Mouse (Mus musculus) MEL-GATA-1-ER (cell line): Measurements from ENCODE around the gene Fndc3b.

Experiments
- DNase-seq: peaks from one replicate; pipeline ENCODE4 v3.0.0-alpha.2; 2012; ENCODE audit warnings: low read depth; ENCODE audit errors: extremely low read depth

Fndc3b gene

GRCm38 (mm10) chr3:27710648-27711428, at the start of gene Fndc3b:
Fndc3b (minus strand) TSS chr3:27711307.
- DNase-seq, result no peak

DNA sequence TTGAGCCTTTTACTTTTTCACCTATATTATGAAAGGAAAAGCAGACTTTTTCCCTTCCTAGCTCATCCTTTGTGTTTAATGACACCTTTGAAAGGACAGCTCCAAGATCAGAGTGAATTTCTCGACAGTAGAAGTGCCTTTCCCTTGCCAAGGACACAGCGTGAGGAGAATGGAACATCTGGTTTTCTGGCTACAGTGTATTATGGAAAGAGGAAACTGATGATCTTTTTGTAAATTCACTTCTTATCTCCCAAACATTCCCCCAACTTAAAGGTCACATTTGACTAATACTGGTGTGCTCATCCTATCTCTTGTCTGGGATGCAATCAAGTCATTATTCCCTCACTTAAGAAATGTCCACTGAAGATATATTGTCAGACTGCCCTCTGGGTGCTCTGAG, 49.2 kb upstream of the Fndc3b start:
- DNase-seq, result no peak

- no peak for DNase-seq
These were observed 47.9 kb upstream of the Fndc3b start for GRCm38 (mm10) chr3:27758976-27759375.

- no peak for DNase-seq
These were observed 40.5 kb upstream of the Fndc3b start for GRCm38 (mm10) chr3:27751657-27752056.

GRCm38 (mm10) chr3:27751156-27751555, 40.0 kb upstream of the Fndc3b start:
- no peak for DNase-seq

- DNase-seq, result no peak
These were observed 34.5 kb upstream of the Fndc3b start for GRCm38 (mm10) chr3:27745651-27746050.

DNA sequence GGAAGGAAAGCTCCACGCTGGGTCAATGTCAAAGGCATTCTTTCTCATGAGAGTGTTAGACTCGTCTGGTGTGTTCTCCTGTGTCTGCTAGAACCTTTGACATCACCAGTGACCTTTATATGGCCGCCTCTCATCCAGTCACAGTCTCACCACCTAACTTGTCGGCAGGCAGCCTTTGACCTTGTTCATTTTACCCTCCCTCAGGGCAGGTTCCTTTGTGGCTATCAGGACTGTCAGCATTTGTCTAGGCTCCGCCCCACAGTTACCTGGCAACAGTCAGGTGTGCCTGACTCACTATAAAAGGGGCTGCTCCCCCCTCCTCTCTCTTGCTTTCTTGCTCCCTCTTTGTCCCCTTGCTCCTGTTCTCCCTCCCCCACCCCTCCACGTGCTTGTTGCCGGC, 33.6 kb upstream of the Fndc3b start:
- no peak for DNase-seq

DNA sequence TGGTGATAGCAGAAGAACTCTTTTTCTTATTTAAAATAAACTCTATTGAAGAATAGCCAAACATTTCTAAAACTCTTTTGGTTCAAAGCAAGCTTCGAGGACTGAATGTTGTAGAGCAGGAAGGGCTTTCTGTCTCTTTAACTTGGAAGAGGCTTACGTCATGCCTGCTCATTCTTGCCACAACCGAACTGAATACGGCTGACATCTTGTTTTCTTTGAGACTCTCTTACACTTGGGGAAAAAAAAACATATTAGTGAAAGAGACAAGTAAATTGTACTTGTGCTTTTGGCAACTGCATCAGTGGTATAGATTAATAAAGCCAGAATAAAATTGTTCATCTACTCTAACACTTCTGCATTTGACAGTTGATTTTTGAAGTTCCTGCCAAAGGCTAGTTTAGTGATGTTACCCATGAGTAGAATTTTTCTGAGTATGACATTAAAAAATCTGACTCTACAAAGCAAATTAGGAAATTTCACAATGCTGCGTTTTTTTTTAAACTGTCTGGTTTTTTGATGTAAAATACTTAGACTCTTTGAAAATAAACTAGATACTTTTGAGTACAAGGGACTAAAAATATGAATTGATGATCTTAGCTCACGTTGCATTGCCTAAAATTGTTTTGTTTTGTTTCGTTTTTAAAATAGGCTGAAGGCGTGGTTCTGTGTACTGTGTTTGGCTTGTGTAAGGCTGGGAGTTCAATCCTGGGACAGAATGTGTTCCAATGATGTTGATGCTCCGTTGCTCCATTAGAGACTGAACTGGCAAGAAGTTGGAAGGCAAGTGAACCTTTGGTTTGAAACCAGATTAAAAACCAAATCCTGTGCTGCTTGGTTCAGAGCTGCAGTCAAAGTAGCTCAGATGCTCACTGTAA, 32.4 kb upstream of the Fndc3b start:
- DNase-seq, result no peak

DNA sequence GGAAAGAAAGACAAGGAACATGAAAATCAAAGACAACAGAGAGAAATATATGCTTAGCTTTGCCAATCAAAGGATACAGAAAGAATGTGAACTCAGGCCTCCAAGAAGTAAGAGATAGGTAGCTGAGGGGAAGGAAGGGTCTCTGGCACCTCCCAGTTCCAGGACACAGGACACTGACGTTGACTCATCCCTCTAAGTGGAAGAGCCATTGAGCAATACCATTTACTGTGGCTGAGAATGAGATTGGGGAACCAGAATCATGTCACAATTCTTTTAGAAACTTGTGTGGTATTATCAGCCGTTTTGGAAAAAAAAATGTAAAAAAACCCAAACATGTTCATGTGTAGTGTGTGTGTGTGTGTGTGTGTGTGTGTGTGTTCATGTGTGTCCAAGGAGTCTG, 31.0 kb upstream of the Fndc3b start:
- DNase-seq, result no peak

DNA sequence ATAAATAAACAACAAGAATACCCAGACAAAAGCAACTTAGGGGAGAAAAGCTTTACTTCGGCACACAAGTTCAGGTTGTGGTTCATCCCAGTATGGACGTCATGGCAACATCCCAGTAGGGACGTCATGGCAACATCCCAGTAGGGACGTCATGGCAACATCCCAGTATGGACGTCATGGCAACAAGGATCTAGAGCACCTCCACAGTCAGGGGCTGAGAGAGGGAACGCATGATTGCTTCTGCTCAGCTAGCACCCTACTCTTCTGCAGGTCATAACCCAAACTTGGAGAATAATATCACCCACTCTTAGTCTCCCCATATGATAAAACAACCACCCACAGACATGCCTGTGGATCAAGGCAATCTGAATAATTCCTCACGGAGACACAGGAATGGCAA, 29.0 kb upstream of the Fndc3b start:
- no peak for DNase-seq

DNA sequence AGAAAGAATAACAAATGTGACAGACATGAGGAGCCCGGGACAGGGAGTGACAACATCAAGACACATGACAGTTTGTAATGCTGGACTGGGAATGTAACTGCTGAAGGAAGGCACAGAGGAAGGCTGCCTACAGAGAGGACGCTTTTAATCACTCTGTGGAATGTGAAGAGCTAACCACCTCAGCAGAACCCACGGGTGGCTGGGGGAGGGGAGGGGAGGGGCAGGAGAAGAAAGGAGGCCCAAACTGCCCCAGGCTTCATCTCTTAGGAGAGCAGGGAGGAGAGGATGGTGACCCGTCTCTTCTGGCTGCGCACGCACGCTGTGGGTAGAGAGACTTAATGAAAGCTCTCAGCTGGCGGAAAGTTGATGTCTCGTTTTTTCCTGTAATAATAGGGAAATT, 25.1 kb upstream of the Fndc3b start:
- no peak for DNase-seq

DNA sequence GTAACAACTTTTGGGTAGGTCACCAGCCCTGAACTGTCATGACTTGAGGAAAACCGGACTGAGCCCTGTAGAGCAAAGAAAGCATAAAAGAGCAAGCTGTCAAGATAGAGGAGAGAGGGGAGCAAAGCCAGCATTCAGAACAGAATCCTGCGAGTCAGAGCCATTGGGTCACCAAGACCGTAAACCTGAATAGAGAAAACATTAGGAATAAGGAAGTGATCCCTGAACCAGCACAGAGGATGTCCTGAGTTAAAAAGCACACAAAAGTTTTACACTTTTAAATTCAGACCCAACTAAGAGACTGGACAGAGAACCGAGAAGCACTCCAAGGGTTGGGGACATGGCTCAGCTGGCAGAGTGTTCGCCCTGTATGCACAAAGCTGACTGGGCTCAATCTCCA, 24.0 kb upstream of the Fndc3b start:
- no peak for DNase-seq

- DNase-seq, result no peak
These were observed 18.0 kb upstream of the Fndc3b start for GRCm38 (mm10) chr3:27728798-27729782.

GRCm38 (mm10) chr3:27728176-27728575, 17.1 kb upstream of the Fndc3b start:
- DNase-seq, result no peak

DNA sequence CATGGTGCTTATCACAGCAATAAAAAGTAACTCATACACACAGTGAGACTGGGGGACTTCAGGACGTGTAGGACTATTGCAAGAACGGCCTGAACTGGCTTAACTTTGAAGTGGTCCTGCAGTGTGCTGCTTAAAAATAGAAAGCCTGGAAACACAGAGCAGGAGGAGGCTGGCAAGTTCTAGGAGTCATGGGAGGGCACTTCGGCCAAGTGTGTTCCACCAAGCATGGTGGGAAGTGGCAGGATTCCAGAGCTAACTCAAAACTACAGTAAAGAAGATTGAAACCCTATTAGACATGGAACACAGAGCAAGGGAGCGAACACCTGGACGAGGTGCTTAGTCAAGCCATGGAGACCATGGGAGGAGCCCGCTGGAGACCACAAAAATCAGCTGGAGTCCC, 14.6 kb upstream of the Fndc3b start:
- DNase-seq, result no peak

- no peak for DNase-seq
These were observed 13.1 kb upstream of the Fndc3b start for GRCm38 (mm10) chr3:27724208-27724607.

GRCm38 (mm10) chr3:27718829-27719365, 7.8 kb upstream of the Fndc3b start:
- DNase-seq, result no peak

DNA sequence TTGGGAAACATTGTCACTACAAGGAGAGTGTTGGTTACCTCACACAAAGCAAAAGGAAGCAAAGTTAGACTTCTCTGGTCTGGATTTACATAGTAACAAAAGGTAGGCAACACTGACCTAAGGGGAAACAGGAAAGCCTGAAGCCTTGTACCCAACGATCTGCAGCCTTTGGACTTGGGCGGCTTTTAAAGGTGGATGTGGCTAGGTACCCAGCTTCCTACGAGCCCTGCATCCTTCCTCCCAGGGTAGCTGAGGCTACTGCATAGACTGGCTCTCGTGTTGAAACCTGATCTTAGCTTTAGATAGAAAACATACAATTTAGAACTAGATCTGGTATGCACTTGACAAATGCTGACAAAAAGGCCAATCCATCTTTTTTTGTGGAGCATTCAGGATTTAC, 2.9 kb upstream of the Fndc3b start:
- no peak for DNase-seq

DNA sequence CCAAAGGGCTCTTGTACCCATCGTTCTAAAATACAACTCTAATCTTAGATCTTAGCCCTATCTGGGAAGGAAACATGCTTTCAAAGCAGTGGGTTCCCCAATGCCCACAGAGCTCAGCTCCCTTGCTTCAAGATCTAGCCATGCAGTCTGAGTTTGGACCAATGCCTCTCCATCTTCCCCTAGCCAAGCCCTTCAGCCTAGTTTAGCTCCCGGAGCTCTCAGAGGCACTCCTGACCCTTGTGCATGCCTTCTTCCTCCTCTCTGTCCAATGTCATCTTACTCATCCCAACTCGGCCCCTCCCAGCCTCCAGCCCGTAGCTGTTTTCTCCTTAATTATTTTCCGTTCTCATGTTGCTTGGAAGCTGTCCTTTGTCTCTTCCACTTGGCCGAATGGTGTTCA, 1.3 kb upstream of the Fndc3b start:
- DNase-seq, result no peak

GRCm38 (mm10) chr3:27709906-27710647, 1.0 kb downstream of the Fndc3b start:
- DNase-seq, result no peak
